In the genomic region with DNA sequence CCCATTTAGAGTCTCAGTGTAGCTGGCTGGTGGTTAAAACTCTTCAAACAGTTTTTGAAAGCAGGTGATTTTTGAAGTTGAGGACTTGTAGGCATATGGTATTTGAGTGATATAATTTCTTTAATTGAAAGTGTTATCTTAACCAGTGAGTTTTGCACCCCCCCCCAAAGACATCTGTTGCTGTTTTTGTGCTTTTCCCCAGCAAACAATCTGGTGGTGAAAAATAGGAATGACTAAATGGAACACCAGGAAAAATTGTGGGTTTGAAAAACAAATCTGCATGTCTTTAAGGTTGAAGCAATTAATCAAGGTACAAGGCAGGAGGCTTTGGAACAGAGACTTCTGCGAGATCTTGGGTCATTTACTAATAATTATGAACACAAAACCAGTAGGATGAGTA, we compare ENCODE assay signal across 18 mouse cellular contexts.
"Had no signal": no experiment of that assay in that cellular context is flagged by ENCODE, and none has a peak within 500 bp of the region (broad histone marks: within the 10 kb centered on the region; RNA-seq: fewer than 3 reads in every experiment).

No protein-coding gene starts in this region.

- H3K27ac ChIP-seq: lung, embryonic 15.5 days; macrophage; midbrain, embryonic 13.5 days; midbrain, embryonic 15.5 days; neural tube, embryonic 12.5 days; stomach, embryonic 15.5 days; stomach, postnatal 0 days had no signal

- H3K9ac ChIP-seq: liver, postnatal 0 days; lung, embryonic 15.5 days; midbrain, embryonic 13.5 days; midbrain, embryonic 15.5 days; neural tube, embryonic 12.5 days; stomach, embryonic 15.5 days had no signal

- H3K4me1 ChIP-seq: midbrain, embryonic 13.5 days; midbrain, embryonic 15.5 days; neural tube, embryonic 12.5 days; stomach, embryonic 15.5 days had no signal

- H3K36me3 ChIP-seq: lung, embryonic 15.5 days; midbrain, embryonic 13.5 days; midbrain, embryonic 15.5 days; neural tube, embryonic 12.5 days; stomach, embryonic 15.5 days had no signal

- H3K9me3 ChIP-seq: lung, embryonic 15.5 days; megakaryocyte, embryonic 14.5 days; midbrain, embryonic 13.5 days; midbrain, embryonic 15.5 days; neural tube, embryonic 12.5 days; stomach, embryonic 15.5 days had no signal

- H3K4me3 ChIP-seq: lung, embryonic 15.5 days; megakaryocyte, embryonic 14.5 days; midbrain, embryonic 13.5 days; midbrain, embryonic 15.5 days; neural tube, embryonic 12.5 days; stomach, embryonic 15.5 days had no signal

- H3K27me3 ChIP-seq: lung, embryonic 15.5 days; megakaryocyte, embryonic 14.5 days; midbrain, embryonic 13.5 days; midbrain, embryonic 15.5 days; neural tube, embryonic 12.5 days; stomach, embryonic 15.5 days had no signal

- ATAC-seq: liver, postnatal 0 days; lung, postnatal 0 days; midbrain, embryonic 13.5 days; midbrain, embryonic 15.5 days had no signal

- DNase-seq: liver, postnatal 0 days; lung, adult 2 months; lung, postnatal 14 days; lung, postnatal 36 days; right cerebral cortex, postnatal 14 days; thymus, adult 18-20 months; thymus, postnatal 14 days; thymus, postnatal 36 days had no signal

- H3K4me2 ChIP-seq: lung, embryonic 15.5 days; midbrain, embryonic 11.5 days; midbrain, embryonic 13.5 days; midbrain, embryonic 15.5 days; neural tube, embryonic 12.5 days; stomach, embryonic 15.5 days had no signal
